Mouse (Mus musculus) hindbrain, postnatal 0 days (tissue): ENCODE measurements around the gene Pdia2. TPM values are rescaled to one million over a fixed set of nuclear protein-coding genes. Genes with fewer than 3 reads are reported as not detected.

ENCODE experiments used
- ATAC-seq: fragments of 200-750 bp; cut with Nextera tagmentation; 2 replicates; pipeline ENCODE4 v1.8.0; 2017; ENCODE audit warnings: mild to moderate bottlenecking, moderate TSS enrichment, moderate library complexity
- DNase-seq: peaks from one replicate; pipeline ENCODE4 v3.0.0-alpha.2; 2015; ENCODE audit warnings: low spot score
- H3K27ac ChIP-seq: fragments of 300-500 bp; sonication (generic); 2 replicates; pipeline ENCODE4 v1.5.1; 2014; ENCODE audit warnings: mild to moderate bottlenecking
- H3K27me3 ChIP-seq: fragments of 300-500 bp; sonication (generic); 2 replicates; pipeline ENCODE4 v1.6.1; 2014; ENCODE audit warnings: low read length, mixed read lengths; ENCODE audit not compliant: insufficient read depth
- H3K36me3 ChIP-seq: fragments of 300-500 bp; sonication (generic); 2 replicates; pipeline ENCODE4 v1.6.1; 2014; ENCODE audit warnings: low read length, mixed read lengths; ENCODE audit not compliant: insufficient read depth
- H3K4me1 ChIP-seq: fragments of 300-500 bp; sonication (generic); 2 replicates; pipeline ENCODE4 v1.6.1; 2014; ENCODE audit warnings: antibody characterized with exemption, low read length, mixed read lengths; ENCODE audit not compliant: insufficient read depth
- H3K4me2 ChIP-seq: fragments of 300-500 bp; sonication (generic); 2 replicates; pipeline ENCODE4 v1.6.1; 2014; ENCODE audit warnings: low read depth, mild to moderate bottlenecking, low read length, moderate library complexity, mixed read lengths
- H3K4me3 ChIP-seq: fragments of 300-500 bp; sonication (generic); 2 replicates; pipeline ENCODE4 v1.5.1; 2014; ENCODE audit warnings: low read length
- H3K9ac ChIP-seq: fragments of 300-500 bp; sonication (generic); replicated peaks from 2 replicates; pipeline ENCODE4 v1.6.1; 2014; ENCODE audit warnings: mild to moderate bottlenecking, low read length, moderate library complexity, mixed read lengths
- H3K9me3 ChIP-seq: fragments of 300-500 bp; sonication (generic); 2 replicates; pipeline ENCODE4 v1.6.1; 2016; ENCODE audit warnings: low read length, mixed read lengths
- CTCF ChIP-seq: IDR thresholded peaks from 2 replicates; pipeline ENCODE4 v1.5.1; 2016; ENCODE audit warnings: antibody characterized with exemption, control low read depth, low read depth
- WGBS: fragments of 180-500 bp; shearing (Covaris S2); extraction: QIAGEN DNeasy Blood & Tissue Kit; methylation state at CpG from one replicate; pipeline ENCODE4 v1.1.7; 2014; 5-methylcytosine and 5-hydroxymethylcytosine counted together
- polyA plus RNA-seq: library from polyadenylated mRNA; unstranded; fragments of >200 nt; fragmentation: Nextera tagmentation; extraction: Ambion mirVana; gene quantifications from 2 replicates; pipeline ENCODE4 v1.2.1, GENCODE M21; 2015
- total RNA-seq: library from RNA; depleted of rRNA; stranded (reverse); fragments of >200 nt; gene quantifications from 2 replicates; pipeline ENCODE4 v1.2.3, GENCODE M21; 2014

Pdia2 gene
- total and polyA plus RNA-seq, 2 experiments from 2014 or later: 0.09 TPM; not detected in 1

GRCm38 (mm10) chr17:26221508-26221907 lies 22.6 kb upstream of the Pdia2 start:
- no peak for ATAC-seq
- no peak overlapping the region for H3K4me3 ChIP-seq
- no peak overlapping the region for H3K9ac ChIP-seq
- 75% methylated on average over 2 of the region's 2 CpGs for WGBS
- H3K9me3 ChIP-seq: no peaks in the 10 kb centered on the region
- H3K27me3 ChIP-seq: no peaks in the 10 kb centered on the region
- no peak for TF ChIP-seq CTCF
- no peak overlapping the region for H3K4me2 ChIP-seq
- 0 out of 2 replicates have a peak, but pooled peaks cover 6% of the 10 kb centered on the region for H3K36me3 ChIP-seq
- H3K27ac ChIP-seq: no peak overlapping the region
- no peaks in the 10 kb centered on the region for H3K4me1 ChIP-seq
- no peak for DNase-seq

- Histone ChIP-seq H3K9me3 (no peaks in the 10 kb centered on the region), H3K27ac (no peak overlapping the region), H3K36me3 (peaks cover 11% of the 10 kb centered on the region; the same call in 1 of the 2 replicates), H3K4me3 (no peak overlapping the region), H3K4me1 (no peaks in the 10 kb centered on the region), H3K9ac (no peak overlapping the region), H3K4me2 (no peak overlapping the region), H3K27me3 (no peaks in the 10 kb centered on the region)
- 89% methylated on average over 11 of the region's 11 CpGs for whole genome bisulfite sequencing
- ATAC-seq: no peak
- no peak for DNase-seq
- TF ChIP-seq CTCF: no peak
Measured at GRCm38 (mm10) chr17:26212681-26213080, 13.8 kb upstream of the Pdia2 start.

GRCm38 (mm10) chr17:26212241-26212640 lies 13.4 kb upstream of the Pdia2 start:
- Histone ChIP-seq H3K27me3 (no peaks in the 10 kb centered on the region), H3K9ac (no peak overlapping the region), H3K27ac (no peak overlapping the region), H3K4me2 (no peak overlapping the region), H3K4me3 (no peak overlapping the region), H3K4me1 (no peaks in the 10 kb centered on the region), H3K36me3 (peaks cover 11% of the 10 kb centered on the region; the same call in 1 of the 2 replicates), H3K9me3 (no peaks in the 10 kb centered on the region)
- no peak for TF ChIP-seq CTCF
- no peak for DNase-seq
- WGBS: 91% methylated on average over 7 of the region's 7 CpGs
- ATAC-seq: no peak

GRCm38 (mm10) chr17:26207686-26208085 lies 8.8 kb upstream of the Pdia2 start, which contains the start of gene Arhgdig:
TSS of gene Arhgdig (minus strand) at chr17:26207786.
- Histone ChIP-seq H3K36me3 (no peaks in the 10 kb centered on the region), H3K4me3 (no peak within 1 kb of the TSS), H3K4me1 (no peaks in the 10 kb centered on the region), H3K27me3 (peaks cover 3% of the 10 kb centered on the region; the same call in 1 of the 2 replicates), H3K9me3 (no peaks in the 10 kb centered on the region), H3K9ac (no peak within 1 kb of the TSS), H3K4me2 (no peak within 1 kb of the TSS), H3K27ac (no peak within 1 kb of the TSS)
- ATAC-seq (no peak), DNase-seq (no peak)
- no peak for TF ChIP-seq CTCF
- 90% methylated on average over 12 of the region's 12 CpGs for WGBS

GRCm38 (mm10) chr17:26206392-26206791 lies 7.5 kb upstream of the Pdia2 start:
- ATAC-seq: no peak

GRCm38 (mm10) chr17:26204766-26205165 lies 5.9 kb upstream of the Pdia2 start:
- Histone ChIP-seq H3K4me1 (peaks cover 3% of the 10 kb centered on the region; the same call in 1 of the 2 replicates), H3K36me3 (no peaks in the 10 kb centered on the region), H3K9ac (no peak overlapping the region), H3K27ac (no peak overlapping the region), H3K4me3 (no peak overlapping the region), H3K4me2 (no peak overlapping the region), H3K27me3 (peaks cover 3% of the 10 kb centered on the region; the same call in 1 of the 2 replicates), H3K9me3 (no peaks in the 10 kb centered on the region)
- ATAC-seq (no peak), DNase-seq (no peak)
- 30% methylated on average over 11 of the region's 11 CpGs for WGBS
- no peak for TF ChIP-seq CTCF

More at GRCm38 (mm10) chr17:26206392-26206791, 7.5 kb upstream of the Pdia2 start:
- no peaks in the 10 kb centered on the region for H3K36me3 ChIP-seq
- H3K27me3 ChIP-seq: peaks cover 3% of the 10 kb centered on the region; the same call in 1 of the 2 replicates
- no peak for DNase-seq
- peaks cover 3% of the 10 kb centered on the region; the same call in 1 of the 2 replicates for H3K4me1 ChIP-seq
- no peaks in the 10 kb centered on the region for H3K9me3 ChIP-seq
- H3K4me2 ChIP-seq: no peak overlapping the region
- no peak overlapping the region for H3K27ac ChIP-seq
- H3K9ac ChIP-seq: no peak overlapping the region
- no peak overlapping the region for H3K4me3 ChIP-seq
- WGBS: 57% methylated on average over 1 of the region's 1 CpGs
- TF ChIP-seq CTCF: no peak

GRCm38 (mm10) chr17:26203321-26203811 lies 4.5 kb upstream of the Pdia2 start:
- 2% methylated on average over 30 of the region's 30 CpGs for WGBS
- H3K27me3 ChIP-seq: peaks cover 3% of the 10 kb centered on the region; the same call in 1 of the 2 replicates
- H3K36me3 ChIP-seq: 0 out of 2 replicates have a peak, but pooled peaks cover 3% of the 10 kb centered on the region
- H3K4me1 ChIP-seq: peaks cover 3% of the 10 kb centered on the region; the same call in 1 of the 2 replicates
- H3K27ac ChIP-seq: no peak overlapping the region
- ATAC-seq (peak; percentile 25), DNase-seq (peak; percentile 36)
- H3K9me3 ChIP-seq: no peaks in the 10 kb centered on the region
- peak overlapping the region; percentile 46; the same call in 1 of the 2 replicates for H3K9ac ChIP-seq
- TF ChIP-seq CTCF: no peak
- H3K4me2 ChIP-seq: peak overlapping the region; percentile 96
- H3K4me3 ChIP-seq: peak overlapping the region; percentile 48
